Mouse (Mus musculus): Measurements from ENCODE around the gene Zeb2.

Zeb2 gene

GRCm38 (mm10) chr2:45094371-45094967 is 22.7 kb downstream of the Zeb2 start:
- DNase-seq = no peak

GRCm38 (mm10) chr2:45093479-45093878 is 23.7 kb downstream of the Zeb2 start:
- DNase-seq = no peak

- no peak for DNase-seq
These were observed 24.5 kb downstream of the Zeb2 start for GRCm38 (mm10) chr2:45092654-45093053.

- no peak for DNase-seq
These were observed 26.5 kb downstream of the Zeb2 start for GRCm38 (mm10) chr2:45090529-45091297.

GRCm38 (mm10) chr2:45089251-45089530 is 28.0 kb downstream of the Zeb2 start:
- no peak for DNase-seq

- DNase-seq = no peak
These were observed 28.6 kb downstream of the Zeb2 start for GRCm38 (mm10) chr2:45088435-45089250.

GRCm38 (mm10) chr2:45087208-45087607 is 30.0 kb downstream of the Zeb2 start:
- no peak for DNase-seq

- DNase-seq = no peak
These were observed 31.5 kb downstream of the Zeb2 start for GRCm38 (mm10) chr2:45085653-45086052.

- no peak for DNase-seq
These were observed 34.2 kb downstream of the Zeb2 start for GRCm38 (mm10) chr2:45083042-45083441.

- no peak for DNase-seq
These were observed 35.6 kb downstream of the Zeb2 start for GRCm38 (mm10) chr2:45081559-45081958.

GRCm38 (mm10) chr2:45077938-45078487 is 39.2 kb downstream of the Zeb2 start:
- no peak for DNase-seq

GRCm38 (mm10) chr2:45077383-45077782 is 39.8 kb downstream of the Zeb2 start:
- DNase-seq = no peak

- DNase-seq = no peak
These were observed 44.2 kb downstream of the Zeb2 start for GRCm38 (mm10) chr2:45073025-45073424.

GRCm38 (mm10) chr2:45071296-45071695 is 45.9 kb downstream of the Zeb2 start:
- no peak for DNase-seq

GRCm38 (mm10) chr2:45070612-45071276 is 46.5 kb downstream of the Zeb2 start:
- DNase-seq = no peak

- no peak for DNase-seq
These were observed 48.2 kb downstream of the Zeb2 start for GRCm38 (mm10) chr2:45068792-45069550.

- no peak for DNase-seq
These were observed 50.1 kb downstream of the Zeb2 start for GRCm38 (mm10) chr2:45067116-45067515.

GRCm38 (mm10) chr2:45063300-45063890 is 53.8 kb downstream of the Zeb2 start:
- no peak for DNase-seq

GRCm38 (mm10) chr2:45062136-45062535 is 55.1 kb downstream of the Zeb2 start:
- DNase-seq = no peak

GRCm38 (mm10) chr2:45060768-45061167 is 56.4 kb downstream of the Zeb2 start:
- DNase-seq = no peak

- no peak for DNase-seq
These were observed 57.0 kb downstream of the Zeb2 start for GRCm38 (mm10) chr2:45060202-45060601.

- DNase-seq = no peak
These were observed 57.6 kb downstream of the Zeb2 start for GRCm38 (mm10) chr2:45059599-45059998.
